Mouse (Mus musculus) spleen, postnatal 36 days (tissue): Measurements from ENCODE around the gene A930018P22Rik.

Source experiments
- DNase-seq, 2 experiments: peaks; one replicate each; pipeline ENCODE4 v3.0.0; 2022; ENCODE audit warnings: low spot score in 2 of 2, mixed read lengths in 1 of 2

The A930018P22Rik gene

GRCm38 (mm10) chr2:104119097-104119496, 3.5 kb upstream of the A930018P22Rik start:
- DNase-seq: no peak

GRCm38 (mm10) chr2:104120312-104120711, 2.3 kb upstream of the A930018P22Rik start:
- DNase-seq: no peak

GRCm38 (mm10) chr2:104121681-104122504, 676 bp upstream of the A930018P22Rik start:
- peak; percentile 19 to 38 for DNase-seq

GRCm38 (mm10) chr2:104123540-104123939, 971 bp downstream of the A930018P22Rik start:
- DNase-seq: no peak

- no peak for DNase-seq
Observed at GRCm38 (mm10) chr2:104124071-104124470, 1.5 kb downstream of the A930018P22Rik start.

GRCm38 (mm10) chr2:104128803-104129531, 6.4 kb downstream of the A930018P22Rik start:
- DNase-seq: no peak

GRCm38 (mm10) chr2:104130165-104130564, 7.6 kb downstream of the A930018P22Rik start:
- peak; percentile 61 to 76 for DNase-seq

- peak; percentile 26 to 44 for DNase-seq
Observed at GRCm38 (mm10) chr2:104130969-104131368, 8.4 kb downstream of the A930018P22Rik start.

- no peak for DNase-seq
Observed at GRCm38 (mm10) chr2:104132266-104132859, 9.8 kb downstream of the A930018P22Rik start.

GRCm38 (mm10) chr2:104133042-104133810, 10.7 kb downstream of the A930018P22Rik start:
- no peak for DNase-seq

- DNase-seq: peak; percentile 53 to 55
Observed at GRCm38 (mm10) chr2:104134150-104135056, 11.8 kb downstream of the A930018P22Rik start.

- no peak for DNase-seq
Observed at GRCm38 (mm10) chr2:104135920-104136319, 13.4 kb downstream of the A930018P22Rik start.

- DNase-seq: no peak
Observed at GRCm38 (mm10) chr2:104142140-104142539, 19.6 kb downstream of the A930018P22Rik start.

GRCm38 (mm10) chr2:104144004-104144403, 21.4 kb downstream of the A930018P22Rik start:
- DNase-seq: no peak

GRCm38 (mm10) chr2:104145983-104146382, 23.4 kb downstream of the A930018P22Rik start:
- peak in 1 of 2 experiments; percentile 36 for DNase-seq

- no peak for DNase-seq
Observed at GRCm38 (mm10) chr2:104147910-104148561, 25.5 kb downstream of the A930018P22Rik start.

GRCm38 (mm10) chr2:104150608-104151397, 28.2 kb downstream of the A930018P22Rik start:
- DNase-seq: no peak

- no peak for DNase-seq
Observed at GRCm38 (mm10) chr2:104153345-104153744, 30.8 kb downstream of the A930018P22Rik start.

GRCm38 (mm10) chr2:104153876-104154275, 31.3 kb downstream of the A930018P22Rik start:
- no peak for DNase-seq
